Mouse (Mus musculus) limb, embryonic 14.5 days (tissue): ENCODE measurements at regions not wholly inside any gene's neighbourhood (a gene's known extent, or its start where the extent isn't known, plus 50 kb on each side); places are given as distances from the start of the nearest gene placed in this dataset.
A peak's percentile ranks its signal among the peaks of the same experiment; 100 is the strongest.

Source experiments
- ATAC-seq: fragments of 200-750 bp; cut with Nextera tagmentation; 2 replicates; pipeline ENCODE4 v1.8.0; 2017; ENCODE audit warnings: low read depth, moderate number of reproducible peaks, moderate TSS enrichment; ENCODE audit not compliant: low FRiP score
- DNase-seq: peaks from one replicate; pipeline ENCODE4 v3.0.0-alpha.2; 2015; ENCODE audit warnings: low spot score
- H3K27ac ChIP-seq: fragments of 300-500 bp; sonication (generic); replicated peaks from 2 replicates; pipeline ENCODE4 v1.5.1; 2014; ENCODE audit warnings: low read depth, mild to moderate bottlenecking, low read length, moderate library complexity, mixed read lengths
- H3K27me3 ChIP-seq: fragments of 300-500 bp; sonication (generic); 2 replicates; pipeline ENCODE4 v1.6.1; 2014; ENCODE audit warnings: low read length, mixed read lengths; ENCODE audit not compliant: control insufficient read depth, insufficient read depth
- H3K36me3 ChIP-seq: fragments of 300-500 bp; sonication (generic); 2 replicates; pipeline ENCODE4 v1.6.1; 2014; ENCODE audit warnings: mild to moderate bottlenecking, low read length, moderate library complexity, mixed read lengths; ENCODE audit not compliant: control insufficient read depth, insufficient read depth
- H3K4me1 ChIP-seq: fragments of 300-500 bp; sonication (generic); 2 replicates; pipeline ENCODE4 v1.6.1; 2014; ENCODE audit warnings: antibody characterized with exemption, low read length, mixed read lengths; ENCODE audit not compliant: control insufficient read depth, insufficient read depth
- H3K4me2 ChIP-seq: fragments of 300-500 bp; sonication (generic); replicated peaks from 2 replicates; pipeline ENCODE4 v1.6.1; 2014; ENCODE audit warnings: low read depth, mild to moderate bottlenecking, low read length, moderate library complexity; ENCODE audit not compliant: severe bottlenecking
- H3K4me3 ChIP-seq: fragments of 300-500 bp; sonication (generic); replicated peaks from 2 replicates; pipeline ENCODE4 v1.5.1; 2014; ENCODE audit warnings: low read length
- H3K9ac ChIP-seq: fragments of 300-500 bp; sonication (generic); 2 replicates; pipeline ENCODE4 v1.6.1; 2014; ENCODE audit warnings: mild to moderate bottlenecking, low read depth, low read length, moderate library complexity; ENCODE audit not compliant: severe bottlenecking
- H3K9me3 ChIP-seq: fragments of 300-500 bp; sonication (generic); 2 replicates; pipeline ENCODE4 v1.6.1; 2016; ENCODE audit warnings: low read length; ENCODE audit not compliant: control insufficient read depth
- POLR2A ChIP-seq: fragments of 200-500 bp; IDR thresholded peaks from 2 replicates; pipeline ENCODE4 v1.8.0; 2012; ENCODE audit warnings: inconsistent platforms, mild to moderate bottlenecking, moderate library complexity, borderline replicate concordance; ENCODE audit not compliant: insufficient read depth, insufficient read length; ENCODE audit errors: extremely low read depth
- WGBS: fragments of 180-500 bp; shearing (Covaris S2); extraction: QIAGEN DNeasy Blood & Tissue Kit; methylation state at CpG from one replicate; pipeline ENCODE4 v1.1.7; 2014; 5-methylcytosine and 5-hydroxymethylcytosine counted together

GRCm38 (mm10) chr17:79282771-79283170, 72.1 kb downstream of the Cdc42ep3 start:
- no peaks in the 10 kb centered on the region for H3K36me3 ChIP-seq
- ATAC-seq, result no peak
- H3K27me3 ChIP-seq, result no peaks in the 10 kb centered on the region
- H3K27ac ChIP-seq, result no peak overlapping the region
- no peak overlapping the region for H3K4me3 ChIP-seq
- peaks cover 20% of the 10 kb centered on the region for H3K4me1 ChIP-seq
- 66% methylated on average over 2 of the region's 2 CpGs for WGBS
- DNase-seq, result no peak
- H3K9me3 ChIP-seq, result no peaks in the 10 kb centered on the region
- H3K4me2 ChIP-seq, result no peak overlapping the region
- H3K9ac ChIP-seq, result no peak overlapping the region
- TF ChIP-seq POLR2A, result no peak

GRCm38 (mm10) chr17:79273551-79273950, 81.3 kb downstream of the Cdc42ep3 start:
- Histone ChIP-seq H3K27ac (no peak overlapping the region), H3K27me3 (no peaks in the 10 kb centered on the region), H3K9ac (no peak overlapping the region), H3K4me3 (no peak overlapping the region), H3K36me3 (no peaks in the 10 kb centered on the region), H3K4me2 (no peak overlapping the region), H3K4me1 (no peaks in the 10 kb centered on the region), H3K9me3 (no peaks in the 10 kb centered on the region)
- no peak for TF ChIP-seq POLR2A
- 70% methylated on average over 8 of the region's 8 CpGs for WGBS
- no peak for DNase-seq
- no peak for ATAC-seq

- Histone ChIP-seq H3K9me3 (no peaks in the 10 kb centered on the region), H3K27me3 (no peaks in the 10 kb centered on the region), H3K4me1 (peaks cover 8% of the 10 kb centered on the region; the same call in 1 of the 2 replicates), H3K36me3 (no peaks in the 10 kb centered on the region), H3K27ac (no peak overlapping the region), H3K4me2 (no peak overlapping the region), H3K4me3 (no peak overlapping the region), H3K9ac (no peak overlapping the region)
- ATAC-seq, result 0 out of 2 replicates have a peak, but pooled peaks have one; percentile 41
- TF ChIP-seq POLR2A, result no peak
- 14% methylated on average over 5 of the region's 5 CpGs for WGBS
- DNase-seq, result peak; percentile 67
These were observed 95.2 kb downstream of the Cdc42ep3 start for GRCm38 (mm10) chr17:79259691-79260090.

GRCm38 (mm10) chr17:79246962-79247902, 107.7 kb downstream of the Cdc42ep3 start:
- no peaks in the 10 kb centered on the region for H3K4me1 ChIP-seq
- ATAC-seq (no peak), DNase-seq (no peak)
- no peaks in the 10 kb centered on the region for H3K27me3 ChIP-seq
- no peak overlapping the region for H3K4me2 ChIP-seq
- TF ChIP-seq POLR2A, result no peak
- no peaks in the 10 kb centered on the region for H3K36me3 ChIP-seq
- H3K9ac ChIP-seq, result no peak overlapping the region
- 82% methylated on average over 9 of the region's 9 CpGs for WGBS
- H3K4me3 ChIP-seq, result no peak overlapping the region
- H3K27ac ChIP-seq, result no peak overlapping the region
- H3K9me3 ChIP-seq, result 0 out of 2 replicates have a peak, but pooled peaks cover 3% of the 10 kb centered on the region

GRCm38 (mm10) chr17:79244121-79244520, 110.8 kb downstream of the Cdc42ep3 start:
- Histone ChIP-seq H3K27ac (no peak overlapping the region), H3K9me3 (0 out of 2 replicates have a peak, but pooled peaks cover 3% of the 10 kb centered on the region), H3K4me2 (no peak overlapping the region), H3K27me3 (no peaks in the 10 kb centered on the region), H3K4me1 (no peaks in the 10 kb centered on the region), H3K4me3 (no peak overlapping the region), H3K9ac (no peak overlapping the region), H3K36me3 (no peaks in the 10 kb centered on the region)
- TF ChIP-seq POLR2A, result no peak
- DNase-seq (no peak), ATAC-seq (no peak)
- WGBS, result 79% methylated on average over 11 of the region's 11 CpGs
